Mouse (Mus musculus) thymus, adult 2 months (tissue): ENCODE data around the gene Ifnar2. TPM values are rescaled to one million over a fixed set of nuclear protein-coding genes. Genes with fewer than 3 reads are reported as not detected.
A peak's percentile ranks its signal among the peaks of the same experiment; 100 is the strongest.

Source experiments
- DNase-seq: peaks from one replicate; pipeline ENCODE4 v3.0.0; 2021
- H3K27ac ChIP-seq: fragments of 200-500 bp; 2 replicates; pipeline ENCODE4 v1.5.1; 2012; ENCODE audit warnings: low read length, control low read depth; ENCODE audit not compliant: control insufficient read depth, insufficient read depth
- H3K27me3 ChIP-seq: fragments of 200-500 bp; 2 replicates; pipeline ENCODE4 v1.6.1; 2012; ENCODE audit warnings: mild to moderate bottlenecking, low read length, moderate library complexity, mixed read lengths; ENCODE audit not compliant: control insufficient read depth, insufficient read depth
- H3K36me3 ChIP-seq: fragments of 200-500 bp; 2 replicates; pipeline ENCODE4 v1.6.1; 2012; ENCODE audit warnings: mild to moderate bottlenecking, low read length, moderate library complexity; ENCODE audit not compliant: control insufficient read depth, insufficient read depth
- H3K4me1 ChIP-seq: fragments of 200-500 bp; replicated peaks from 2 replicates; pipeline ENCODE4 v1.6.1; 2012; ENCODE audit warnings: low read length; ENCODE audit not compliant: control insufficient read depth, insufficient read depth
- H3K4me3 ChIP-seq: fragments of 200-500 bp; 2 replicates; pipeline ENCODE4 v1.5.1; 2012; ENCODE audit warnings: mild to moderate bottlenecking, low read length, control low read depth, moderate library complexity; ENCODE audit not compliant: control insufficient read depth, insufficient read depth
- CTCF ChIP-seq: fragments of 200-500 bp; IDR thresholded peaks from 2 replicates; pipeline ENCODE4 v1.5.1; 2012; ENCODE audit warnings: mild to moderate bottlenecking, control low read depth, low read length, moderate library complexity, borderline replicate concordance; ENCODE audit not compliant: control insufficient read depth, poor library complexity, insufficient read depth; ENCODE audit errors: extremely low read depth
- POLR2A ChIP-seq: fragments of 200-500 bp; IDR thresholded peaks from 2 replicates; pipeline ENCODE4 v1.6.1; 2012; ENCODE audit warnings: mild to moderate bottlenecking, low read length, control low read depth, moderate library complexity; ENCODE audit not compliant: control insufficient read depth, poor library complexity, insufficient read depth; ENCODE audit errors: extremely low read depth
- WGBS: fragments of 180-500 bp; shearing (Covaris S2); methylation state at CpG from one replicate; pipeline ENCODE4 v1.1.7; 2018; 5-methylcytosine and 5-hydroxymethylcytosine counted together
- polyA plus RNA-seq: library from polyadenylated mRNA; depleted of rRNA; stranded (reverse); fragments of >200 nt; gene quantifications from 2 replicates; pipeline ENCODE4 v1.2.3, GENCODE M21; 2012

Gene Ifnar2
- polyA plus RNA-seq, 1 experiment, result 57.0 TPM

- no peak for DNase-seq
- H3K27me3 ChIP-seq, result no peaks in the 10 kb centered on the region
- no peak overlapping the region for H3K27ac ChIP-seq
- no peak for TF ChIP-seq CTCF
- no peak for TF ChIP-seq POLR2A
- H3K4me1 ChIP-seq, result peaks cover 19% of the 10 kb centered on the region
- H3K4me3 ChIP-seq, result no peak overlapping the region
- 20% methylated on average over 3 of the region's 3 CpGs for WGBS
- H3K36me3 ChIP-seq, result no peaks in the 10 kb centered on the region
Measured at GRCm38 (mm10) chr16:91363483-91363882, 9.1 kb upstream of the Ifnar2 start.

GRCm38 (mm10) chr16:91366567-91366966 lies 6.0 kb upstream of the Ifnar2 start:
- peak; percentile 47 for DNase-seq
- no peak for TF ChIP-seq CTCF
- TF ChIP-seq POLR2A, result no peak
- Histone ChIP-seq H3K4me3 (no peak overlapping the region), H3K27me3 (no peaks in the 10 kb centered on the region), H3K4me1 (peaks cover 19% of the 10 kb centered on the region), H3K36me3 (no peaks in the 10 kb centered on the region), H3K27ac (peak overlapping the region; percentile 78)

- TF ChIP-seq CTCF (no peak), POLR2A (no peak)
- no peaks in the 10 kb centered on the region for H3K36me3 ChIP-seq
- H3K4me3 ChIP-seq, result no peak overlapping the region
- 16% methylated on average over 2 of the region's 2 CpGs for WGBS
- peaks cover 19% of the 10 kb centered on the region for H3K4me1 ChIP-seq
- no peak for DNase-seq
- H3K27me3 ChIP-seq, result no peaks in the 10 kb centered on the region
- peak overlapping the region; percentile 78 for H3K27ac ChIP-seq
Measured at GRCm38 (mm10) chr16:91367066-91367465, 5.5 kb upstream of the Ifnar2 start.

- H3K4me3 ChIP-seq, result peak overlapping the region; percentile 77
- peak; percentile 15 for DNase-seq
- 2% methylated on average over 13 of the region's 13 CpGs for WGBS
Measured at GRCm38 (mm10) chr16:91373473-91374252, 1.1 kb downstream of the Ifnar2 start.

GRCm38 (mm10) chr16:91374253-91374634 lies 1.7 kb downstream of the Ifnar2 start:
- H3K4me1 ChIP-seq, result peaks cover 10% of the 10 kb centered on the region
- H3K36me3 ChIP-seq, result no peaks in the 10 kb centered on the region
- H3K27ac ChIP-seq, result no peak overlapping the region; the same call in 1 of the 2 replicates
- TF ChIP-seq POLR2A (no peak), CTCF (no peak)
- WGBS, result 2% methylated on average over 3 of the region's 3 CpGs
- DNase-seq, result no peak
- H3K27me3 ChIP-seq, result no peaks in the 10 kb centered on the region
- no peak overlapping the region for H3K4me3 ChIP-seq

More at GRCm38 (mm10) chr16:91373473-91374252, 1.1 kb downstream of the Ifnar2 start:
- peaks cover 10% of the 10 kb centered on the region; the same call in 1 of the 2 replicates for H3K4me1 ChIP-seq
- no peaks in the 10 kb centered on the region for H3K36me3 ChIP-seq
- no peaks in the 10 kb centered on the region for H3K27me3 ChIP-seq
- H3K27ac ChIP-seq, result peak overlapping the region; percentile 74
- TF ChIP-seq CTCF, result no peak
- TF ChIP-seq POLR2A, result no peak

GRCm38 (mm10) chr16:91376701-91377100 lies 4.1 kb downstream of the Ifnar2 start:
- no peaks in the 10 kb centered on the region for H3K36me3 ChIP-seq
- no peak for TF ChIP-seq CTCF
- no peak for TF ChIP-seq POLR2A
- no peak overlapping the region for H3K27ac ChIP-seq
- no peak overlapping the region for H3K4me3 ChIP-seq
- WGBS, result 97% methylated on average over 10 of the region's 10 CpGs
- H3K4me1 ChIP-seq, result peaks cover 10% of the 10 kb centered on the region
- H3K27me3 ChIP-seq, result no peaks in the 10 kb centered on the region
- DNase-seq, result no peak

GRCm38 (mm10) chr16:91378431-91378986 lies 5.9 kb downstream of the Ifnar2 start:
- Histone ChIP-seq H3K4me3 (no peak overlapping the region), H3K36me3 (peaks cover 5% of the 10 kb centered on the region), H3K27me3 (no peaks in the 10 kb centered on the region), H3K27ac (no peak overlapping the region), H3K4me1 (peaks cover 8% of the 10 kb centered on the region)
- 94% methylated on average over 17 of the region's 17 CpGs for WGBS
- DNase-seq, result no peak
- TF ChIP-seq CTCF (no peak), POLR2A (no peak)
